Mouse (Mus musculus) thymus, adult 2 months (tissue): ENCODE results near the gene Atp6v1g2. TPM values are rescaled to one million over a fixed set of nuclear protein-coding genes. Genes with fewer than 3 reads are reported as not detected.

Source experiments
- DNase-seq: peaks from one replicate; pipeline ENCODE4 v3.0.0; 2021
- H3K27ac ChIP-seq: fragments of 200-500 bp; 2 replicates; pipeline ENCODE4 v1.5.1; 2012; ENCODE audit warnings: low read length, control low read depth; ENCODE audit not compliant: control insufficient read depth, insufficient read depth
- H3K27me3 ChIP-seq: fragments of 200-500 bp; 2 replicates; pipeline ENCODE4 v1.6.1; 2012; ENCODE audit warnings: mild to moderate bottlenecking, low read length, moderate library complexity, mixed read lengths; ENCODE audit not compliant: control insufficient read depth, insufficient read depth
- H3K36me3 ChIP-seq: fragments of 200-500 bp; 2 replicates; pipeline ENCODE4 v1.6.1; 2012; ENCODE audit warnings: mild to moderate bottlenecking, low read length, moderate library complexity; ENCODE audit not compliant: control insufficient read depth, insufficient read depth
- H3K4me1 ChIP-seq: fragments of 200-500 bp; replicated peaks from 2 replicates; pipeline ENCODE4 v1.6.1; 2012; ENCODE audit warnings: low read length; ENCODE audit not compliant: control insufficient read depth, insufficient read depth
- H3K4me3 ChIP-seq: fragments of 200-500 bp; 2 replicates; pipeline ENCODE4 v1.5.1; 2012; ENCODE audit warnings: mild to moderate bottlenecking, low read length, control low read depth, moderate library complexity; ENCODE audit not compliant: control insufficient read depth, insufficient read depth
- CTCF ChIP-seq: fragments of 200-500 bp; IDR thresholded peaks from 2 replicates; pipeline ENCODE4 v1.5.1; 2012; ENCODE audit warnings: mild to moderate bottlenecking, control low read depth, low read length, moderate library complexity, borderline replicate concordance; ENCODE audit not compliant: control insufficient read depth, poor library complexity, insufficient read depth; ENCODE audit errors: extremely low read depth
- POLR2A ChIP-seq: fragments of 200-500 bp; IDR thresholded peaks from 2 replicates; pipeline ENCODE4 v1.6.1; 2012; ENCODE audit warnings: mild to moderate bottlenecking, low read length, control low read depth, moderate library complexity; ENCODE audit not compliant: control insufficient read depth, poor library complexity, insufficient read depth; ENCODE audit errors: extremely low read depth
- WGBS: fragments of 180-500 bp; shearing (Covaris S2); methylation state at CpG from one replicate; pipeline ENCODE4 v1.1.7; 2018; 5-methylcytosine and 5-hydroxymethylcytosine counted together
- polyA plus RNA-seq: library from polyadenylated mRNA; depleted of rRNA; stranded (reverse); fragments of >200 nt; gene quantifications from 2 replicates; pipeline ENCODE4 v1.2.3, GENCODE M21; 2012

The Atp6v1g2 gene
- polyA plus RNA-seq, 1 experiment: 7.9 TPM

GRCm38 (mm10) chr17:35195631-35196320 is 37.7 kb upstream of the Atp6v1g2 start:
- DNase-seq: peak; percentile 97
- H3K27me3 ChIP-seq: no peaks in the 10 kb centered on the region
- H3K4me3 ChIP-seq: peak overlapping the region; percentile 67
- no peaks in the 10 kb centered on the region for H3K36me3 ChIP-seq
- TF ChIP-seq POLR2A: peak; percentile 92
- TF ChIP-seq CTCF: peak; percentile 99
- H3K27ac ChIP-seq: peak overlapping the region; percentile 96
- H3K4me1 ChIP-seq: peaks cover 49% of the 10 kb centered on the region
- WGBS: under 1% methylated on average over 66 of the region's 66 CpGs

- no peak for TF ChIP-seq POLR2A
- no peak for TF ChIP-seq CTCF
- H3K4me3 ChIP-seq: peak overlapping the region; percentile 67
- peak overlapping the region; percentile 54 for H3K27ac ChIP-seq
- 11% methylated on average over 9 of the region's 9 CpGs for WGBS
- DNase-seq: no peak
- peaks cover 53% of the 10 kb centered on the region for H3K4me1 ChIP-seq
- no peaks in the 10 kb centered on the region for H3K27me3 ChIP-seq
- no peaks in the 10 kb centered on the region for H3K36me3 ChIP-seq
Observed at GRCm38 (mm10) chr17:35196321-35196641, 37.2 kb upstream of the Atp6v1g2 start.

GRCm38 (mm10) chr17:35197126-35197525 is 36.3 kb upstream of the Atp6v1g2 start:
- no peaks in the 10 kb centered on the region for H3K36me3 ChIP-seq
- peak overlapping the region; percentile 19 for H3K4me3 ChIP-seq
- peaks cover 62% of the 10 kb centered on the region for H3K4me1 ChIP-seq
- 15% methylated on average over 6 of the region's 6 CpGs for WGBS
- H3K27ac ChIP-seq: peak overlapping the region; percentile 54; the same call in 1 of the 2 replicates
- no peaks in the 10 kb centered on the region for H3K27me3 ChIP-seq
- no peak for DNase-seq
- TF ChIP-seq POLR2A: no peak

GRCm38 (mm10) chr17:35198029-35198428 is 35.4 kb upstream of the Atp6v1g2 start:
- no peaks in the 10 kb centered on the region for H3K36me3 ChIP-seq
- H3K4me3 ChIP-seq: no peak overlapping the region
- H3K4me1 ChIP-seq: peaks cover 66% of the 10 kb centered on the region
- TF ChIP-seq POLR2A: no peak
- H3K27me3 ChIP-seq: no peaks in the 10 kb centered on the region
- whole genome bisulfite sequencing: 86% methylated on average over 7 of the region's 7 CpGs
- no peak for DNase-seq
- no peak overlapping the region for H3K27ac ChIP-seq

GRCm38 (mm10) chr17:35198946-35199345 is 34.5 kb upstream of the Atp6v1g2 start:
- WGBS: 92% methylated on average over 8 of the region's 8 CpGs
- Histone ChIP-seq H3K4me1 (peaks cover 63% of the 10 kb centered on the region), H3K27me3 (no peaks in the 10 kb centered on the region), H3K27ac (no peak overlapping the region), H3K36me3 (no peaks in the 10 kb centered on the region), H3K4me3 (no peak overlapping the region)
- no peak for TF ChIP-seq CTCF
- no peak for TF ChIP-seq POLR2A
- no peak for DNase-seq

GRCm38 (mm10) chr17:35200398-35200797 is 33.1 kb upstream of the Atp6v1g2 start:
- Histone ChIP-seq H3K4me1 (peaks cover 73% of the 10 kb centered on the region), H3K4me3 (peak overlapping the region; percentile 54), H3K27ac (peak overlapping the region; percentile 88), H3K27me3 (no peaks in the 10 kb centered on the region), H3K36me3 (no peaks in the 10 kb centered on the region)
- 7% methylated on average over 11 of the region's 11 CpGs for WGBS
- TF ChIP-seq POLR2A (no peak), CTCF (no peak)
- peak; percentile 79 for DNase-seq

- no peak for DNase-seq
- H3K4me1 ChIP-seq: peaks cover 77% of the 10 kb centered on the region
- TF ChIP-seq CTCF (no peak), POLR2A (no peak)
- WGBS: 4% methylated on average over 11 of the region's 11 CpGs
- H3K4me3 ChIP-seq: peak overlapping the region; percentile 54
- no peaks in the 10 kb centered on the region for H3K27me3 ChIP-seq
- no peaks in the 10 kb centered on the region for H3K36me3 ChIP-seq
- H3K27ac ChIP-seq: peak overlapping the region; percentile 72
Observed at GRCm38 (mm10) chr17:35201128-35201527, 32.3 kb upstream of the Atp6v1g2 start.
